Mouse (Mus musculus) lung, postnatal 0 days (tissue): ENCODE measurements around the gene Mrfap1. TPM values are rescaled to one million over a fixed set of nuclear protein-coding genes. Genes with fewer than 3 reads are reported as not detected.
"Not testable (repeated sequence)": the region's sequence is repeated elsewhere in the genome, so short reads cannot be mapped to it uniquely, and the experiment has no call there.

Experiments
- ATAC-seq: fragments of 200-750 bp; cut with Nextera tagmentation; 2 replicates; pipeline ENCODE4 v1.8.0; 2017; ENCODE audit warnings: moderate library complexity
- DNase-seq: peaks from one replicate; pipeline ENCODE4 v3.0.0-alpha.2; 2016; ENCODE audit warnings: low spot score
- H3K27ac ChIP-seq: fragments of 300-500 bp; sonication (generic); 2 replicates; pipeline ENCODE4 v1.5.1; 2014; ENCODE audit warnings: antibody characterized with exemption, mild to moderate bottlenecking, low read length, mixed read lengths
- H3K27me3 ChIP-seq: fragments of 300-500 bp; sonication (generic); replicated peaks from 2 replicates; pipeline ENCODE4 v1.6.1; 2014; ENCODE audit warnings: low read length, mixed read lengths; ENCODE audit not compliant: insufficient read depth
- H3K36me3 ChIP-seq: fragments of 300-500 bp; sonication (generic); 2 replicates; pipeline ENCODE4 v1.6.1; 2014; ENCODE audit warnings: low read length, mixed read lengths; ENCODE audit not compliant: insufficient read depth
- H3K4me1 ChIP-seq: fragments of 300-500 bp; sonication (generic); 2 replicates; pipeline ENCODE4 v1.6.1; 2014; ENCODE audit warnings: antibody characterized with exemption, low read depth, low read length, mixed read lengths; ENCODE audit not compliant: insufficient read depth
- H3K4me2 ChIP-seq: fragments of 300-500 bp; sonication (generic); replicated peaks from 2 replicates; pipeline ENCODE4 v1.6.1; 2014; ENCODE audit warnings: low read depth, mild to moderate bottlenecking, low read length, moderate library complexity, mixed read lengths
- H3K4me3 ChIP-seq: fragments of 300-500 bp; sonication (generic); 2 replicates; pipeline ENCODE4 v1.5.1; 2014; ENCODE audit warnings: low read depth, low read length
- H3K9ac ChIP-seq: fragments of 300-500 bp; sonication (generic); replicated peaks from 2 replicates; pipeline ENCODE4 v1.6.1; 2014; ENCODE audit warnings: low read depth, mild to moderate bottlenecking
- H3K9me3 ChIP-seq: fragments of 300-500 bp; sonication (generic); 2 replicates; pipeline ENCODE4 v1.6.1; 2016; ENCODE audit warnings: low read length, mixed read lengths
- CTCF ChIP-seq: IDR thresholded peaks from 2 replicates; pipeline ENCODE4 v1.5.1; 2016; ENCODE audit warnings: antibody characterized with exemption, mild to moderate bottlenecking
- EP300 ChIP-seq: IDR thresholded peaks from 2 replicates; pipeline ENCODE4 v1.6.1; 2016; ENCODE audit warnings: antibody characterized with exemption, mild to moderate bottlenecking, control low read depth
- whole genome bisulfite sequencing: fragments of 180-500 bp; shearing (Covaris S2); extraction: QIAGEN DNeasy Blood & Tissue Kit; methylation state at CpG from one replicate; pipeline ENCODE4 v1.1.7; 2014; 5-methylcytosine and 5-hydroxymethylcytosine counted together
- polyA plus RNA-seq: library from polyadenylated mRNA; unstranded; fragments of >200 nt; fragmentation: Nextera tagmentation; extraction: Ambion mirVana; gene quantifications from 2 replicates; pipeline ENCODE4 v1.2.1, GENCODE M21; 2015

Mrfap1 gene
- polyA plus RNA-seq, 1 experiment from 2014 or later: 281 TPM

DNA sequence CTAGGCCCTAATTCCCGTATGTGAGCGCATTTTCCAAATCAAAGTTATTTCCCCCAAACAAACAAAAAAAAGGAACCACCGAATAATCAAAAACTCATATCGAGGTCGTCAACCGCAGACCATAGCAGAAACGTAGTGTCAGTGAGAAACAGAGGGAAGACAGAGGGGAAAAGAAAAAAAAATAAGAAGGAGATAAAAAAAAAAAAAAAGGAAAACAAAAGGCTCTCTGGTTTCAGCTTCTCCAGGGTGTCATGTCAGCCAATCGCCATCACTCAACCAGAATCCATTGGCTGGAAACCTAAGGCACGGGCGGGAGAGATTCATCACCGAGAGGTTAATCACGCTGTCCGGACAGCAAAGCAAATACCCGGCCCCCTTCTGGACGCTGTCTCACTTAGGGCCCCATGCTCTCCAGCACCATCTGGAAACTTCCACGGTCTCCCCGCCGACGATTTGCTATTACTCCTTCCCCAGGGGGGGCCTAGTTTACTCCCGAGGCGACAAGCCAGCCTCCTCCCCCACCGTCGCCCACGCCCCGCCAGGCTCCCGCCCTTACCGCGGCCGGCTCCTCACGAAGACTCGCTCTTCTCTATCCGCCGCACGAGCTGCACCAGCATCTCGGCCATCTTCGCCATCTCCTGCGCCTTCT is 801 bp downstream of the Mrfap1 start:
- peak overlapping the region; percentile 63 for H3K4me3 ChIP-seq
- DNase-seq: peak; percentile 74
- peak; percentile 30; the same call in 1 of the 2 replicates for TF ChIP-seq CTCF
- not testable (repeated sequence) for H3K9me3 ChIP-seq, H3K27me3 ChIP-seq, H3K4me1 ChIP-seq, H3K36me3 ChIP-seq
- peak overlapping the region; percentile 89 for H3K27ac ChIP-seq
- peak overlapping the region; percentile 72 for H3K4me2 ChIP-seq
- 3% methylated on average over 35 of the region's 37 CpGs for WGBS
- peak; percentile 52 for ATAC-seq
- H3K9ac ChIP-seq: peak overlapping the region; percentile 30

DNA sequence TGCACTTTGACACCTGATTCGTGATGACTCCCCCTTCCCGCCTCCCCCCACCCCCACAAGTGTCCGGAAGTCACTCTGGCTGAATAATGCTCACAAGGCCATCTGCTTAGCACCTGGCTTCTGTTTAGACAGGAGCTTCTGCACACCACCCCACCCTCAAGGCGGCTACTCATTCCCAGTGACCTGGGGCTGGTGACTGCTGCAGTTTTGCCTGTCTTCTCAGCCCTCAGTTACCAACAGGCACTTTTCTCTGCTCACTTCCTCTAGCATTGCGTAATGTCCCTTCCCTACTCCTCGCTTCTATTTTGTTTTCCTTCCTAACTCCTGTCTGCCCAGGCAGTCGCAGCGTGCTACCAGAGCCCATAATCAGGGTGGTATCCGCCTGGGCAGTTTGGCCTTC is 4.7 kb downstream of the Mrfap1 start:
- DNase-seq (peak; percentile 62), ATAC-seq (no peak)
- H3K27me3 ChIP-seq: no peaks in the 10 kb centered on the region
- no peak for TF ChIP-seq CTCF
- no peak for TF ChIP-seq EP300
- no peak overlapping the region for H3K4me2 ChIP-seq
- WGBS: 53% methylated on average over 9 of the region's 9 CpGs
- H3K9me3 ChIP-seq: no peaks in the 10 kb centered on the region
- 0 out of 2 replicates have a peak, but pooled peaks cover under 1% of the 10 kb centered on the region for H3K4me1 ChIP-seq
- H3K4me3 ChIP-seq: no peak overlapping the region
- no peak overlapping the region for H3K27ac ChIP-seq
- no peak overlapping the region for H3K9ac ChIP-seq
- 0 out of 2 replicates have a peak, but pooled peaks cover 4% of the 10 kb centered on the region for H3K36me3 ChIP-seq

DNA sequence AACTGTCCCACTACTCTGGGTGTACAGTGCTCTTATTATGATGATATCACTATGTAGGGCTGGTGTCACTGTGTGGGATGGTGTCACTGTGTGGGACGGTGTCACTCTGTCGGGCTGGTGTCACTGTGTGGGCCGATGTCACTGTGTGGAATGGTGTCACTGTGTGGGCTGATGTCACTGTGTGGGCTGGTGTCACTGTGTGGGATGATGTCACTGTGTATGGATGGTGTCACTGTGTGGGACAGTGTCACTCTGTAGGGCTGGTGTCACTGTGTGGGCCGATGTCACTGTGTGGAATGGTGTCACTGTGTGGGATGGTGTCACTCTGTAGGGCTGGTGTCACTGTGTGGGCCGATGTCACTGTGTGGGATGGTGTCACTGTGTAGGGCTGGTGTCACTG is 10.5 kb downstream of the Mrfap1 start:
- DNase-seq: no peak
- H3K4me3 ChIP-seq: no peak overlapping the region
- no peaks in the 10 kb centered on the region for H3K27me3 ChIP-seq
- no peak overlapping the region for H3K9ac ChIP-seq
- no peaks in the 10 kb centered on the region for H3K4me1 ChIP-seq
- no peak for ATAC-seq
- H3K27ac ChIP-seq: no peak overlapping the region
- H3K9me3 ChIP-seq: no peaks in the 10 kb centered on the region
- WGBS: 96% methylated on average over 5 of the region's 5 CpGs
- TF ChIP-seq CTCF: no peak
- no peak for TF ChIP-seq EP300
- no peak overlapping the region for H3K4me2 ChIP-seq
- no peaks in the 10 kb centered on the region for H3K36me3 ChIP-seq

DNA sequence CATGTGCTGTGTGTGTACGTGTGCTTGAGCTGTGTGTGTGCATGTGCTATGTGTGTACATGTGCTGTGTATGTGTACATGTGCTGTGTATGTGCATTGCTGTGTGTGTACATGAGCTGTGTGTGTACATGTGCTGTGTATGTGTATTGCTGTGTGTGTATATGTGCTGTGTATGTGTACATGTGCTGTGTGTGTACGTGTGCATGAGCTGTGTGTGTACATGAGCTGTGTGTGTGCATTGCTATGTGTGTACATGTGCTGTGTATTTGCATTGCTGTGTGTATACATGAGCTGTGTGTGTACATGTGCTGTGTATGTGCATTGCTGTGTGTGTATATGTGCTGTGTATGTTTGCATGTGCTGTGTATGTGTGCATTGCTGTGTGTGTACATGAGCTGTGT is 17.1 kb downstream of the Mrfap1 start:
- no peak overlapping the region for H3K27ac ChIP-seq
- H3K4me2 ChIP-seq: no peak overlapping the region
- TF ChIP-seq EP300 (no peak), CTCF (no peak)
- H3K4me1 ChIP-seq: no peaks in the 10 kb centered on the region
- H3K9me3 ChIP-seq: peaks cover 4% of the 10 kb centered on the region; the same call in 1 of the 2 replicates
- H3K9ac ChIP-seq: no peak overlapping the region
- H3K36me3 ChIP-seq: no peaks in the 10 kb centered on the region
- no peak overlapping the region for H3K4me3 ChIP-seq
- ATAC-seq (no peak), DNase-seq (no peak)
- 83% methylated on average over 2 of the region's 2 CpGs for WGBS
- no peaks in the 10 kb centered on the region for H3K27me3 ChIP-seq

DNA sequence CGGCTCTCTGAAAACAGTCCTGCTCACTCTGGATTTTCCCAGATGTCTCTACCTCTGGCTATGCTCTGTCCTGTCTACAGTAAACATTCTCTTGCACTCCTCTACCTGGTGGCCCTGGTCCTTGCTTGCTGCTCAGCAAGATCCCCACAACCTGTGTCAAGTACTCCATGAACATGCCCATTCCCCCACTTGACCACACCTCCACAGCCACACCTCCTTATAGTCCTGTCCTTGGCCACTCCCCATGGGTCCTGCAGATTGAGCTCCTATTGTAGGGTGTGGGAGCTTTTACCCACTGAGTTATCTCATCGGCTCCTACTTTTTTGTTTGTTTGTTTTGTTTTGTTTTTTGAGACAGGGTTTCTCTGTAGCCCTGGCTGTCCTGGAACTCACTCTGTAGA is 17.7 kb downstream of the Mrfap1 start:
- ATAC-seq: no peak
- 91% methylated on average over 1 of the region's 2 CpGs for WGBS
- H3K9me3 ChIP-seq: peaks cover 4% of the 10 kb centered on the region; the same call in 1 of the 2 replicates

DNA sequence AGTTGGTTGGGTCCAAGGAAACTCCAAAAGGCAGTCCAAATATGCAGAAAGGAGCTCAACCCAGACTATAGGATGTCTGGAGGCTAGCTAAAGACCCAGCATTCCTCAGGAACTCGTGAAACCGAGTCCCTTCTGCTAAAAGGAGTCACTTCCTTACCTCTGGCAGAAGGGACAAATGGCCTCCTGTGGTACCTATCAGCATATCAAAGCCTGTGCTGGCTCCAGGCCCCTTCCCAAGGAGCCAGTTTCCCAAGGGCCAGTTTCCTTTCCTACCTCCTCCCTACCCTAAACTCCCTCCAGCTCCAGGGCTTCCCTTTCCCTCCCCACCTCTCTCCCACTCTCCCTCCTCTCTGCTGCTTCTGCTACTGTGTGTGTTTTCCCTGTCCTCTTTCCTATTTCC is 19.4 kb downstream of the Mrfap1 start:
- WGBS: 19% methylated on average over 2 of the region's 2 CpGs
- no peak overlapping the region for H3K4me2 ChIP-seq

More for the DNA sequence above, 17.7 kb downstream of the Mrfap1 start:
- no peak for TF ChIP-seq EP300
- TF ChIP-seq CTCF: no peak
- DNase-seq: no peak
- no peak overlapping the region for H3K27ac ChIP-seq
- no peak overlapping the region for H3K4me2 ChIP-seq
- H3K36me3 ChIP-seq: no peaks in the 10 kb centered on the region
- H3K9ac ChIP-seq: no peak overlapping the region
- H3K4me1 ChIP-seq: no peaks in the 10 kb centered on the region
- H3K4me3 ChIP-seq: no peak overlapping the region
- no peaks in the 10 kb centered on the region for H3K27me3 ChIP-seq

More for the DNA sequence above, 19.4 kb downstream of the Mrfap1 start:
- no peak overlapping the region for H3K9ac ChIP-seq
- no peaks in the 10 kb centered on the region for H3K27me3 ChIP-seq
- H3K9me3 ChIP-seq: peaks cover 4% of the 10 kb centered on the region; the same call in 1 of the 2 replicates
- no peaks in the 10 kb centered on the region for H3K4me1 ChIP-seq
- no peak for ATAC-seq
- H3K27ac ChIP-seq: no peak overlapping the region
- TF ChIP-seq CTCF: no peak
- TF ChIP-seq EP300: no peak
- no peaks in the 10 kb centered on the region for H3K36me3 ChIP-seq
- no peak for DNase-seq
- no peak overlapping the region for H3K4me3 ChIP-seq
